Mouse (Mus musculus) megakaryocyte, embryonic 14.5 days (primary cell): ENCODE measurements at regions not wholly inside any gene's neighbourhood (a gene's known extent, or its start where the extent isn't known, plus 50 kb on each side); places are given as distances from the start of the nearest gene placed in this dataset.

Experiments
- FLI1 ChIP-seq: IDR thresholded peaks from 2 replicates; pipeline ENCODE4 v1.6.1; 2012; ENCODE audit warnings: low read length, inconsistent platforms, mixed read lengths
- GATA1 ChIP-seq: IDR thresholded peaks from 3 replicates; pipeline ENCODE4 v1.6.1; 2012; ENCODE audit warnings: mixed read lengths, low read length, inconsistent platforms, borderline replicate concordance

- TF ChIP-seq GATA1 (no peak), FLI1 (no peak)
Measured at GRCm38 (mm10) chr19:25971210-25971609, 299.0 kb downstream of the Dmrt2 start.
